Mouse (Mus musculus) CD4-positive, CD25-positive, alpha-beta regulatory T cell, adult 2 months (primary cell): Measurements from ENCODE around the gene Mgat4a.

Source experiments
- DNase-seq: peaks from one replicate; pipeline ENCODE4 v3.0.0-alpha.2; 2012; ENCODE audit warnings: low read depth, low spot score

Mgat4a gene

GRCm38 (mm10) chr1:37466322-37466995 is 74.4 kb downstream of the Mgat4a start:
- peak; percentile 35 for DNase-seq

DNA sequence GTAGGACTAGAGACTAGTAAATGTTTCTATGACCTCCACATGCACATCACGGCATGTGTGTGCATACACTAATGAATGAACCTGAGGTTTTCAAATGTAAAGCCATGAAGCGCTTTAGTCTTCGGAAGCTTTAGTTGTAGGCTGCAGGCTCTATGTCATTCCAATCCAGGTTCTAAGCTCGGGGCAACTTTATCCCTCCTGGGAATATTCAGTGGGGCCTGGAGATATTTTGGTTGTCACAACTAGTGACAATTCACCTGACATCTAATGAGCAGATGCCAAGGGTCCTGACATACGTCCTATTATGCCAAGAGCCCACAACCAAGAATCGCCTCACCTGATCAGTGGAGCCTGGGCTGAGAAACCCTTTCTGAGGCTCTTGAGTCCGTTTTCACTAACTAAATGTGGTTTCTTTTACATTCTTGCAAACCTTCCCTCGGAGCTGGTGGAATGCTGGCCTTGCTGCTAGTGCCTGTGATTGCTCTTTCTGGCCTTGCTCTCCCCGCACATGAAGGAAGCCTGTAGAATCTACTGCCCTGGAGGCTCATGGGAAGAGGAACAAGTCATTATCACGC is 75.9 kb downstream of the Mgat4a start:
- no peak for DNase-seq

DNA sequence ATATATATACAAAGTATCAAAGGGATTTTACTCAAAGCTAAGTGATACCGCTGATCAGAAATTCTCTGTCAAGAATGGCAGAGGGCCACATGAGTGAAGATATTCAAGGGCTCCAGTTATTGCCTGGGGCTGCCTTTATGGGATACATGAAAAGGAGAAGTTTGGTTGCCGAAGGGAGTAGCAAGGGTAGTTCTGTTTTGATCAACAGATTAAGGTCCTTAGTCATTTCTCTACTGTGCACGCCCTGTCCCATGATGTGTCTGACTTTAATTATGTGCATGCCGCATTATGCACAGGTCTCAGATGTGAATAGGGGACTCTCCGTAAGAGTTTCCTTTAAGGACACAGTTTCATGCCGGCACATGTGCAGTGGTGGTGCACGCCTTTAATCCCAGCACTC is 83.3 kb downstream of the Mgat4a start:
- no peak for DNase-seq

- DNase-seq: no peak
Measured at GRCm38 (mm10) chr1:37451270-37451669, 89.5 kb downstream of the Mgat4a start.

- DNase-seq: peak; percentile 78
Measured at GRCm38 (mm10) chr1:37448361-37449095, 92.3 kb downstream of the Mgat4a start.

DNA sequence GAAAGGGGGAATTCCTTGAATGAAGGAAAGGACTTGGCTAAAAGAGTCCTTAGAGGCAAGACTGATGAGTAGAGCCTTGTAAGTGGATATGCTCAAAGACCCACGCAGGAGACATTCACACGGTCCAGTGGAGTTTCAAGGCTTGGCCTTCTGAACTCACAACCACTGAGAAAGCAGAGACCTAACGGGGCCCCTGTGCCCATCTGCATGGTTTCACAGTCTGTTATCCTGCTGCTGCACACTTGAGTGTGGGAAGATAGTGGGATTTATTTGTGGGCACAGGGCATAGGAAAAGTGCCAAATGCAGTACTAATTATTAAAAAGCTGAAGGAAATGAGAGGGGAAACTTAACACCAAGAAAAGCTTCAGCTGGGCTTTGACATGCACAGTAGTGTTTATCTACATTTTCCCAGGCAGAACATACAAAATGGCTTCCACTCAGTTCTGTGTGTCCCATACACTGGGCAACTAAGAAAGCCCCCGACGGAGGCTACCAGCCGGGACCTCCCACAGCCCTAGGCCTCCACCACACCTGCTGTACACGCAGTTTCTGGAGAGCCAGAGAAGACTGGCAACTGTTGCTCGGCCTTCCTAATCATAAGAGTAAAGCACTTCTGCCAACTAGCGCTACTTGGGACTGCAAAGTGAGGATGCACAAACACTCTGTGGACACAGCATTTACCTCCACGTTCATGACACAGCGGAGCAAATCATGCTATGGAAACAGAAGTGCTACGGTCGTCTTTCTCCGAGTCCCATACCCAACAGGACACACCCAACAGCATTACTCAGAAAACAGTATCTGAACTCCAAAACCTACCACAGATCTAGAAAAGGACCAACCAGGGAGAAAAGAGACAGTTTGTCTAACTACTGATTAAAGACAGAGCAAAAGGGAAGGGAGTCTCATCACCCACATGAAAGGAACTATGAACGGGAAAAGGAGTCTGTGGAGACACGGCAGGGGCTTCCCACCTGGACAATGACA is 97.7 kb downstream of the Mgat4a start:
- DNase-seq: no peak

GRCm38 (mm10) chr1:37436419-37436818 is 104.4 kb downstream of the Mgat4a start:
- DNase-seq: no peak

DNA sequence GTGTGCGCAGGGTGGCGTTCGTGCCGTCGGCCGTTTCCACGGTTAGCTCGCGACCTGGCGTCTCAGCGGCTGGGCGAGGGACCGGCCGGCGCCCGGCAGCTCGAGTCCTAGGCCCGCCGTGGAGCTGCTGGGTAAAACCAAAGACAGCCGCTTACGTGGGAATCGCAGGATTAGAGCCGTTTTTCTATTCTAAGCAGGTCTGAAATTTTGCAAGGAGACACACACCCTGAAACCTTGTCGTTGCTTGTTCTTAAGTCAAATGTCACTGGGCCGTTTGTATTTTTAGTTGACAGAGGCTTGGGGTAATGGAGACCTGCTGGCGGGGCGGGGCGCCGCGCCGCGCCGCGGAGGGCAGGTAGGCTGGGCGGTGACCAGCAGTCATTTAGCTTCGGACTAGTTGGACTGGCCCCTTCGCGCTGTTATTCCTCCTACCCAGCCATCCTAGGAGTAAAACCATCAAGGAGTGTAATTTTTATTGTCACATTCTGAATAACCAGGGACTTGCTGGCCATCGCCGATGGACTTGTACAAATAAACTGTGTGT is 110.4 kb downstream of the Mgat4a start:
- no peak for DNase-seq

GRCm38 (mm10) chr1:37429366-37430296 is 111.2 kb downstream of the Mgat4a start, which contains the start of the genes Coa5 and Unc50:
TSS of gene Coa5 (minus strand) at chr1:37430103.
TSS of gene Unc50 (plus strand) at chr1:37430139.
- DNase-seq: peak; percentile 96

- no peak for DNase-seq
Measured at GRCm38 (mm10) chr1:37428911-37429310, 111.9 kb downstream of the Mgat4a start.

GRCm38 (mm10) chr1:37427144-37427875 is 113.5 kb downstream of the Mgat4a start:
- DNase-seq: no peak

DNA sequence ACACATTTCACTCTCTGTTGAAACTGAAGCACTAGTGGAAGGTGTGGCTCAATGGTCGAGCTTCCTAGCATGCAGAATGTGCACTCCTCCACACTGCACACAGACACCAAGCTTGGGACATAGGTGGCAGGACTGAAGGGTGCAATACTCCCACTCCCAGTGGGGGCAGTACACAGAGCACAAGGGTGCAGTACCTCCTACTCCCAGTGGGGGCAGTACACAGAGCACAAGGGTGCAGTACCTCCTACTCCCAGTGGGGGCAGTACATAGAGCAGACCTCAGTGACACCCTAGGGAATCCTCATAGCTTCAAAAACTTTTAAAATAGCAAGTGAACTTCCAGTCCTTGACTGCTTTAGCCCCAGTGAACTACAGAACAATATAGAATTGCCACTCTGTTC is 121.4 kb downstream of the Mgat4a start:
- DNase-seq: peak; percentile 82

DNA sequence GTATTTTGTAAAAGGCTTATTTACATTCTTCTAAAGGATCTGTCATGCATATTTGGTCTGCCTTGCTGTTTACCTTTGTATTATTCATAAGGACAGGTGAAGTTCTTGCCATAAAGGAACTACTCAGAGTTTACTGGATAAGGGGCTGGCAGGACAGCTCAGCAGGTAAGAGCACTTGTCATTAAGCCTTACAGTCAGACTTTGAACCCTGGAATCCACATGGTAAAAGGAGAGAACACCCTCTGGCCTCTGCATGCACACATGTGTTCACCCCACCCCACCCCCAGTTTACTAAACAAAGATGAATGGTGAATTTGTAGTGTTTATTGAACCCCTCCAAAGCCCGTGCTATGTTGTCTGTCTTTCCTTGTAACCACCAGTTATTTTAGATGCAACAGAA is 125.4 kb downstream of the Mgat4a start:
- no peak for DNase-seq

DNA sequence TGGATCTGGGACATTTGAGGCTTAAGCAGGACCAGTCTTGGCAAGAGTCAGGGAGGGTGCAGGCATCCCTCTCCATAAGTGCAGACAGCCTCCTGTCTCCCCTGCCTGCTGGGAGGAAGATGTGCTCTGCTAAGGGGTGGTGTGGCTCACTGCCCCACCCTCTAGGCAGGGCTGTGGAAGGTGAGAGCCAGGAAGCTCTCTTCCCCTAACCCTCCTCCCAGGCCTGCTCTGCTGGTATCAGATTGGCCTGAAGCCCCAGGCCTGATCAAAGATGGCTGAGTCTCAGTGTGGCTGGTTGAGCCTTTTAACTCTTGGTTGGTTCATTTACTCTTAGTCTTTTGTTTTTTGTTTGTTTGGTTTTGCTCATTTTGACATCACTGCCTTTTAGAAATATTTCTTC is 131.2 kb downstream of the Mgat4a start:
- DNase-seq: no peak

GRCm38 (mm10) chr1:37408678-37409077 is 132.1 kb downstream of the Mgat4a start:
- DNase-seq: no peak

DNA sequence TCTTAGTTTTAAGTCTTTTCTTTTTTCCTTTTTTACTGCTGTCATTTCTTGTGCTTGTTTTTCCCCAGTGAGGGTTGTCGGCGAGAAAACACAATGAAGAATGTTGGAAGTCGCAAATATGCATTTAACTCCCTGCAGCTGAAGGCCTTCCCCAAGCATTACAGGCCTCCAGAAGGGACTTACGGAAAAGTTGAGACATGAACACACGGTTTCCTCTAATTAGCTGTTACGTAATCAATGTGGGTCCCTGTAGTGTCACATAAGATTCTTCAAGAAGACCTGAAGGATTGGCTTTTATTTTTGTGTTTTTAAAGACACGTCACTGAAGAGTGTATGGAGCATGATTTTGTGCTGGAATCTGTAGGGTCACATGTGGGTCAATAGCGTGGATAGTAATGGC is 132.8 kb downstream of the Mgat4a start:
- DNase-seq: no peak

DNA sequence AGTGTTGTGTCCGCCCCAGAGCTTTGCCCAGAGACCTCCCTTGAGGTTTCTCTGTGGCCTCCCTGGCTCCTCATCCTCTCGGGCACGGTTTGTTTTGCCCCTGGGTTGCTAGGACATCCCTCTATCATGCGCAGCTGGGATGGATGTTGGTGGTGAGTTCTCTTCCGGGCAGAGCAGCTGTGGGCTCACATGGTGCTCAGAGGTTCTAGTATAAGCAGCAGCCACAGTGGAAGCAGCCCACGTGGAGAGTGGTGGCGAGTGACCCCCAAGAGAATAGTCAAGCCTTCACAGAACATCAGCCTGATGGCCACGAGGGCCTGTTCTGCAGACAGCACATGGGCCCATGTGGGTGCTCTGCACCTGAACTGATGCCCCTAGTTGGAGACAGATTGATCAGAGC is 133.6 kb downstream of the Mgat4a start:
- no peak for DNase-seq

- DNase-seq: no peak
Measured at GRCm38 (mm10) chr1:37405137-37405536, 135.7 kb downstream of the Mgat4a start.

GRCm38 (mm10) chr1:37401687-37402086 is 139.1 kb downstream of the Mgat4a start:
- peak; percentile 83 for DNase-seq
